Mouse (Mus musculus): ENCODE measurements around the gene Sin3b.
"Not testable (repeated sequence)": the region's sequence is repeated elsewhere in the genome, so short reads cannot be mapped to it uniquely, and the experiment has no call there.

The Sin3b gene

DNA sequence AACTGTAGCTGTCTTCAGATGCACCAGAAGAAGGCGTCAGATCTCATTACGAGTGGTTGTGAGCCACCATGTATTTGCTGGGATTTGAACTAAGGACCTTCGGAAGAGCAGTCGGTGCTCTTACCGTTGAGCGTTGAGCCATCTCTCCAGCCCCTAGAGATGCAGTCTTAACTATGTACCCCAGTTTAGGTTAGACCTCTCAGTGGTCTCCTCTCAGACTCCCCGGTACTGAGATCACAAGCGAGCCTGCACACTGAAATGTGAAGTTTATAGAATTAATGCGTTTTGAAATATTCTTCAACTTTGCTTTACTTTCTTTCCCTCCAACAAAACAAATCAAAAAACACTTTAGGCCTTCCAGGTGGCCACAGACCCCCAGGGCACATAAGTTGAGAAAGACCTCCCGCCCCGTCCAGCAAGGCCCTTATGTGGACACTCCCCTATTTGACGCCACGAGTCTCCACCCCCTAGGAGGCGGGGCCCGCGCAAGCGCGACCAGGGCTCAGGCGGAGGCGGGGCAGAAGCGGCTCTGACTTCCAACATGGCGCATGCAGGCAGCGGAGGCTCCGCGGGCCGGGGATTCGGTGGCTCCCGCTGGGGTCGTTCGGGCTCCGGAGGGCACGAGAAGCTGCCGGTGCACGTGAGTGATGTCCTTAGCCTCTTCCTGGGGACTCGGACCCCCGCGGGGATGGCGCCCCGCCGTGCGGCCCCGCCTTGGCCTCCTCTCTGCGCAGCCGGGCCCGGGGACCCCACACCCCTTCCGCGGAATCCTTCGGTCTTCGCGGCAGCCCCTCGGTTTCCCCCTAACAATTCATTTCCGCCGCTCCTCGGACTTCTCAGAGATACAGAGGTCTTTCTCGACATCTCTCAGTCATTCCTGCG lies at the start of gene Sin3b:
Gene Sin3b, plus strand, starts transcription at position 517 of the 882 bp plus-strand sequence.
- no peaks in the 10 kb centered on the region for H3K9me3 ChIP-seq (ENCODE audit: low read length)
- TF ChIP-seq CTCF (conservative IDR thresholded peaks at IDR 0.05; ENCODE audit: low read length) (no peak), POU5F1 (IDR thresholded peaks at IDR 0.05; ENCODE audit: borderline replicate concordance, low read length) (no peak), NANOG (IDR thresholded peaks at IDR 0.05; ENCODE audit: borderline replicate concordance, low read length) (no peak)
- peak within 1 kb of the TSS; percentile 95 for H3K4me3 ChIP-seq (replicated peaks; ENCODE audit: low read length)
- H3K27me3 ChIP-seq (ENCODE audit: insufficient read depth, low read length), result peaks cover 12% of the 10 kb centered on the region
- peaks cover 11% of the 10 kb centered on the region for H3K4me1 ChIP-seq (replicated peaks; ENCODE audit: low read depth, low read length)
- H3K36me3 ChIP-seq (ENCODE audit: insufficient read depth, low read length), result peaks cover 41% of the 10 kb centered on the region

DNA sequence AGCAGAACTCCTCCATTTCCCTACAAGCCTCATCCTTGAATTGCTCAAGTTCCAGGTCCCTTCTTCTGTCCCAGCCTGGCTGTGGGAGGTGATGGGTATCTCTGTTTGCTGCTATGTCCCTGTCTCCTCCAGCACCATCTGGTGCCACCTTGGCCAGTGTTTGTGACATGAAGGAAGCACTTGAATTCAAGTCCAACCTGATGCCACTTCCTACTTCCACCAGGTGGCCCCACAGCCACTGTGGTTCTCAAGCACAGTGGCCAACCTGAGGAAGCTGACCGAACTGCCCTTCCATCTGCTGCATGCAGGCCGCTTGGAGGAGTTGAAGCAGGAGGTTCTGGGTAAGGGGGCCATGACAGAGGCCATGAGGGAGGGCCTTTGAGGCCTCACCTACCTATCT lies 48.9 kb upstream of the Sin3b start:
- Histone ChIP-seq H3K4me1 (replicated peaks; ENCODE audit: low read depth, low read length) (peaks cover 53% of the 10 kb centered on the region), H3K27me3 (ENCODE audit: insufficient read depth, low read length) (peaks cover 5% of the 10 kb centered on the region; the same call in 1 of the 2 replicates), H3K4me3 (replicated peaks; ENCODE audit: low read length) (no peak overlapping the region), H3K36me3 (ENCODE audit: insufficient read depth, low read length) (no peaks in the 10 kb centered on the region), H3K9me3 (ENCODE audit: low read length) (peaks cover 11% of the 10 kb centered on the region)
- no peak for TF ChIP-seq NANOG (IDR thresholded peaks at IDR 0.05; ENCODE audit: borderline replicate concordance, low read length)
- TF ChIP-seq POU5F1 (IDR thresholded peaks at IDR 0.05; ENCODE audit: borderline replicate concordance, low read length), result no peak
- no peak for TF ChIP-seq CTCF (conservative IDR thresholded peaks at IDR 0.05; ENCODE audit: low read length)

DNA sequence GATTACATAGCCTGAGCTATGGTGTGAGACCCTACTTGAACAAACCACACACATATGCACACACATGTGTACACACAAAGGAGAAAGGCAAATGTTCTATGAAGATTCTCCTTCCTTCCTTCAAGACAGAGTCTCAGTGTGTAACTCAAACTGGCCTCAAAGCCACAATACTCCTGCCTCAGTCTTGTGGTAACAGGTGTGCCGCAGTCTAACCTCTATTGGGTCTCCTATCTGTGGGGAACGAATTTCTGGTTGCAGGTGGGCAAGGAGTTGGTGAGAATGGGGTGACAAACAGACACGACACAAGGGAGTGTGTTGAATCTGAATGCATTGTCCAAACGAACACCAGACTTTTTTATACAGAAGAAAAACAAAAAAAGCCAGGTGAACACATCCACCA lies 46.6 kb upstream of the Sin3b start:
- Histone ChIP-seq H3K4me3 (replicated peaks; ENCODE audit: low read length) (no peak overlapping the region), H3K36me3 (ENCODE audit: insufficient read depth, low read length) (no peaks in the 10 kb centered on the region), H3K9me3 (ENCODE audit: low read length) (peaks cover 11% of the 10 kb centered on the region), H3K4me1 (replicated peaks; ENCODE audit: low read depth, low read length) (peaks cover 60% of the 10 kb centered on the region), H3K27me3 (ENCODE audit: insufficient read depth, low read length) (peaks cover 5% of the 10 kb centered on the region; the same call in 1 of the 2 replicates)
- TF ChIP-seq CTCF (conservative IDR thresholded peaks at IDR 0.05; ENCODE audit: low read length), result no peak

DNA sequence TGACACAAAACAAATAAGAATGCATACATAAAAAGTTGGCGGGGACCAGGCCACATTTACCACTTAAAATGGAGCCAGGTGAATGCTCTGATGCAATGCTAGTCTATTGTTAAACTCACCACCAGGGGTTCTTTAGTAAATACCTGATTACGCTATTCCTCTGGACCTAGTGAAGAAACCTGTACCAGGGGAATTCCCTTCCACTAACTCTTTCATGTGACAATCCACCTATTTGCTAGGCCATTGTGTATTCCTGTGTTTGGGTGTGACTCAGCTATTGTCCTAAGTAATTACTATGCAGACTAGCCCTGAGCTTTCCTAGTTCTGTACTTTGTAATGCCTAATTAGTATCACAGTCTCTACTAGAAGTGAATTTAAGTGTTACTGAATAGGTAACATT lies 46.2 kb upstream of the Sin3b start:
- H3K36me3 ChIP-seq (ENCODE audit: insufficient read depth, low read length); H3K27me3 ChIP-seq (ENCODE audit: insufficient read depth, low read length); H3K4me3 ChIP-seq (replicated peaks; ENCODE audit: low read length): not testable (repeated sequence)
- Histone ChIP-seq H3K9me3 (ENCODE audit: low read length) (peaks cover 11% of the 10 kb centered on the region), H3K4me1 (replicated peaks; ENCODE audit: low read depth, low read length) (peaks cover 60% of the 10 kb centered on the region)
- peak; percentile 74 for TF ChIP-seq NANOG (IDR thresholded peaks at IDR 0.05; ENCODE audit: borderline replicate concordance, low read length)

DNA sequence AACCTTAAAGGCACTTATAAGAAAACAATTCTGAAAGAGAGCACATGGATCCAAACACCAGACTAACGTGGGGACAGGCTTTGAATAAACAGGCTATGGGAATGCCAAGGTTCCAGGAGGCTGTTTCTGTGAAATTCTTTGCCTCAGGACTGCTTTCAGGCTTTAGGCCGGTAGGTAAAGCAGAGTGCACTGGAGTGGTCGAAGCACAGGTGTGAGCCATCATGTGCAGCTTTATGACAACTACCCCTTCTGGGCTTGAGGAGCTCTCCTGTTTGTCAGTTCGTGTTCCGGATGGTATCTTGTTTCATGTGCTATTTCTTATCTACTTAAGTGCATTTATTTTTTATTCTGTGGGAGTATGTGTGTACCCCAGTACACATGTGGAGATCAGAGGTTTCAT lies 45.8 kb upstream of the Sin3b start:
- Histone ChIP-seq H3K9me3 (ENCODE audit: low read length) (peaks cover 11% of the 10 kb centered on the region), H3K4me1 (replicated peaks; ENCODE audit: low read depth, low read length) (peaks cover 61% of the 10 kb centered on the region), H3K27me3 (ENCODE audit: insufficient read depth, low read length) (peaks cover 8% of the 10 kb centered on the region; the same call in 1 of the 2 replicates), H3K4me3 (replicated peaks; ENCODE audit: low read length) (no peak overlapping the region), H3K36me3 (ENCODE audit: insufficient read depth, low read length) (no peaks in the 10 kb centered on the region)
- TF ChIP-seq POU5F1 (IDR thresholded peaks at IDR 0.05; ENCODE audit: borderline replicate concordance, low read length), result no peak
- TF ChIP-seq CTCF (conservative IDR thresholded peaks at IDR 0.05; ENCODE audit: low read length), result no peak
- TF ChIP-seq NANOG (IDR thresholded peaks at IDR 0.05; ENCODE audit: borderline replicate concordance, low read length), result no peak

DNA sequence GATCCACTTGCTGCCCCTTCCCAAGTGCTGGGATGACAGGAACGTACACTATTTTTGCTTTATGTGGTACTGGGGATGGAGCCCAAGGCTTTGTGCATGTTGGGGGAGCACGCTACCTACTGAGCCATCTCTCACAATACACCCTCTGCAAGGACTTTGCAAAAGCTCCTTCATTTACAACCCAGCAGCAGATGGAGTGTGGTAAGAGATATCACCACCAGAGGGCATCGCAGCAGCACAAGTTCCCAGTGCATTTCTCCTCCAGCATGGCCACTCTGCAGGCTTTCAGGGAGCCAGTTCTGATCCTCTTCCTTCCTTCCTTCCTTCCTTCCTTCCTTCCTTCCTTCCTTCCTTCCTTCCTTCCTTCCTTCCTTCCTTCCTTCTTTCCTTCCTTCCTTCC lies 43.0 kb upstream of the Sin3b start:
- Histone ChIP-seq H3K36me3 (ENCODE audit: insufficient read depth, low read length) (no peaks in the 10 kb centered on the region), H3K4me1 (replicated peaks; ENCODE audit: low read depth, low read length) (peaks cover 65% of the 10 kb centered on the region), H3K9me3 (ENCODE audit: low read length) (no peaks in the 10 kb centered on the region), H3K27me3 (ENCODE audit: insufficient read depth, low read length) (0 out of 2 replicates have a peak, but pooled peaks cover 3% of the 10 kb centered on the region), H3K4me3 (replicated peaks; ENCODE audit: low read length) (peak overlapping the region; percentile 45; the same call in 1 of the 2 replicates)
- TF ChIP-seq CTCF (conservative IDR thresholded peaks at IDR 0.05; ENCODE audit: low read length) (peak; percentile 68), NANOG (IDR thresholded peaks at IDR 0.05; ENCODE audit: borderline replicate concordance, low read length) (no peak), POU5F1 (IDR thresholded peaks at IDR 0.05; ENCODE audit: borderline replicate concordance, low read length) (no peak)

DNA sequence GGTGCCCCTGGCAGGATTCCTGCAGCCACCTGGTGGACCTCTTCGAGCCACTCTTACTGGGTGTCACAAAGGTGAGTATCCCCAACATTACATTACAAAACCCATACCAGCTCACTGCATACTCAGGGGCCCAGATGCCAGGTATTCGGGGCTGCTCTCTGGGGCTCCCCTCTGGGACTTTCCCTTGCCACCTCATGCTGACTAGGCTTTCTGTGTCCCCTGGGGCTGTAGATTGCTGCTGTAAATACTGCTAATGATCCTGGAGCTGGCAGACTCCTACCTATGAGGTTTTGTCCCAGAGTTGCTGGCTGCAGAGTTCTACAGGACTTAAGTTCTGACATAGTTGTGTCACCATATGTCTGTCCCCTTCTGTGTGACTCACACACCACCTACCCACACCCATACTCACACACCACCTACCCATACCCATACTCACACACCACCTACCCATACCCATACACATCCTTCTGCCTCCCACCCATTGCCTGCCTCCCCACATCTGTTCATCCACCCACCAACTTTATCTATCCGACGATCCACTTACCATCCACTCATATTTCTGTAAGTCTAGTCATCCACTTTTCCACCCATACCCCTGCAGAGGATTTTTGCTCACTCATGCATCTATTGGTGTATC lies 40.9 kb upstream of the Sin3b start:
- H3K4me3 ChIP-seq (replicated peaks; ENCODE audit: low read length), result no peak overlapping the region
- no peaks in the 10 kb centered on the region for H3K36me3 ChIP-seq (ENCODE audit: insufficient read depth, low read length)
- H3K9me3 ChIP-seq (ENCODE audit: low read length), result no peaks in the 10 kb centered on the region
- TF ChIP-seq POU5F1 (IDR thresholded peaks at IDR 0.05; ENCODE audit: borderline replicate concordance, low read length) (no peak), NANOG (IDR thresholded peaks at IDR 0.05; ENCODE audit: borderline replicate concordance, low read length) (no peak)
- H3K27me3 ChIP-seq (ENCODE audit: insufficient read depth, low read length), result peaks cover 7% of the 10 kb centered on the region; the same call in 1 of the 2 replicates
- peaks cover 49% of the 10 kb centered on the region for H3K4me1 ChIP-seq (replicated peaks; ENCODE audit: low read depth, low read length)

DNA sequence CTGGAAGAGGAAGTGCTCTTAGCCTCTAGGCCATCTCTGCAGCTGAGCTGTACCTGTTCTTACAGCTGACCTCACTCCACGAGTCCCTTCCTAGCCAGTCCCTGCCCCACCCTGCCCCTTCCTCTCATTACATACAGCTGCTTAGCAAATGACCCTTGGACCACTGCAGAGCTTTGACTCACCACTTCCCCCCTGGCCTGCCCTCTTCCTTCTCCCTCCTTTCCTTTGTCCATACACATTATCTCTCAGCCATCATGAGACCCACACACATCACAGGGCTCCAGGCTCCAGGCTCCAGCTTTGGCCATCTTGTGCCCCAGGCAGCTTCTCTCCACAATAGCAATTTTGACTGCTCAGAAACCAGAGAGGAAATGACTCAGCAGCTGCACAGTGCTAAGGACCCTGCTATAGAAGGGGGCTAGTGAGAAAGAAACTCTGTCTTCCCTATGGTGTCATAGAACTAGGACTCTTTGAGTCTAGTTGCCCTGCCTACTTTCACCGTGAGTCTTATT lies 40.0 kb upstream of the Sin3b start:
- Histone ChIP-seq H3K27me3 (ENCODE audit: insufficient read depth, low read length) (peaks cover 7% of the 10 kb centered on the region; the same call in 1 of the 2 replicates), H3K4me3 (replicated peaks; ENCODE audit: low read length) (no peak overlapping the region), H3K4me1 (replicated peaks; ENCODE audit: low read depth, low read length) (peaks cover 40% of the 10 kb centered on the region), H3K9me3 (ENCODE audit: low read length) (no peaks in the 10 kb centered on the region), H3K36me3 (ENCODE audit: insufficient read depth, low read length) (no peaks in the 10 kb centered on the region)
- no peak for TF ChIP-seq NANOG (IDR thresholded peaks at IDR 0.05; ENCODE audit: borderline replicate concordance, low read length)

DNA sequence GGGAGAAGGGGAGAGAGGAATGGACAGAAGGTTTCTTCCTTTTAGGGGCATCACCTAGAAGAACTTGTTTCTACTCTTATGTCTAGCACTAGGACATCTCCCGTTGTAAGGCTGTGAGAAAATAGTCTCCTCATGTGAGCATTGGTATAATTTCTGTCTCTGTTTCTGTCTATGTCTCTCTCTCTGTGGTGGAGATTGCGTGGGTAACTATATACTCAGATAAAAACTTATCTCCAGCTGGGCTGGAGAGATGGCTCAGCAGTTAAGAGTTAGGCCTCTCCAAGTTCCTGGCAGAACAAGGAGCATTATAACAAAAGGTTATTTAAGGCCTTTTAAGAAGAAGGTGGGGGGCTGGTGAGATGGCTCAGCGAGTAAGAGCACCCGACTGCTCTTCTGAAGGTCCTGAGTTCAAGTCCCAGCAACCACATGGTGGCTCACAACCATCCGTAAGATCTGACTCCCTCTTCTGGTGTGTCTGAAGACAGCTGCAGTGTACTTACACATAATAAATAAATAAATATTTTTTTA lies 39.4 kb upstream of the Sin3b start:
- not testable (repeated sequence) for H3K36me3 ChIP-seq (ENCODE audit: insufficient read depth, low read length); H3K4me3 ChIP-seq (replicated peaks; ENCODE audit: low read length); H3K9me3 ChIP-seq (ENCODE audit: low read length); H3K27me3 ChIP-seq (ENCODE audit: insufficient read depth, low read length)
- peaks cover 35% of the 10 kb centered on the region for H3K4me1 ChIP-seq (replicated peaks; ENCODE audit: low read depth, low read length)
